Mouse (Mus musculus) CH12.LX (cell line): ENCODE results near the gene Osbp2. TPM values are rescaled to one million over a fixed set of nuclear protein-coding genes. Genes with fewer than 3 reads are reported as not detected.

Experiments used
- DNase-seq: peaks from one replicate; pipeline ENCODE4 v3.0.0-alpha.2; 2013; ENCODE audit errors: extremely low read depth
- H3K27ac ChIP-seq: 2 replicates; pipeline ENCODE4 v1.5.1; 2012; ENCODE audit warnings: low read depth, mild to moderate bottlenecking, control low read depth, moderate library complexity; ENCODE audit not compliant: insufficient read depth
- H3K27me3 ChIP-seq: replicated peaks from 2 replicates; pipeline ENCODE3; 2012; ENCODE audit warnings: inconsistent platforms
- H3K36me3 ChIP-seq, 2 experiments: replicated peaks in 1 of 2; 2 replicates each; pipeline versions ENCODE3 to v1.6.1; 2012; ENCODE audit warnings: inconsistent platforms in 1 of 2, low read length in 1 of 2, mild to moderate bottlenecking in 1 of 2, mixed read lengths in 1 of 2, moderate library complexity in 1 of 2; ENCODE audit not compliant: control insufficient read depth in 1 of 2, insufficient read depth in 1 of 2
- H3K4me1 ChIP-seq, 2 experiments: 2 replicates each; pipeline ENCODE4 v1.6.1; 2012; ENCODE audit warnings: inconsistent platforms in 1 of 2, moderate library complexity in 1 of 2; ENCODE audit not compliant: insufficient read depth in 2 of 2, control insufficient read depth in 1 of 2
- H3K4me2 ChIP-seq: 2 replicates; pipeline ENCODE4 v1.6.1; 2012; ENCODE audit warnings: low read depth, mild to moderate bottlenecking, control low read depth; ENCODE audit not compliant: poor library complexity, insufficient read depth, severe bottlenecking
- H3K4me3 ChIP-seq, 3 experiments: fragments of 150-350 bp in 1 of 3; sonication (generic) in 1 of 3; replicated peaks in 1 of 3; 2 replicates each; pipeline versions ENCODE3 to v1.5.1; 2011 to 2012; ENCODE audit warnings: low read depth in 2 of 3, low read length in 2 of 3, mild to moderate bottlenecking in 2 of 3, moderate library complexity in 2 of 3, control low read depth in 1 of 3, improper control_type of control experiment in 1 of 3, inconsistent platforms in 1 of 3, mixed read lengths in 1 of 3; ENCODE audit not compliant: poor library complexity in 1 of 3
- H3K79me2 ChIP-seq: replicated peaks from 2 replicates; pipeline ENCODE4 v1.6.1; 2012; ENCODE audit warnings: mild to moderate bottlenecking, moderate library complexity; ENCODE audit not compliant: control insufficient read depth, poor library complexity, insufficient read depth, severe bottlenecking; ENCODE audit errors: extremely low read depth
- H3K9ac ChIP-seq: 2 replicates; pipeline ENCODE4 v1.6.1; 2012; ENCODE audit warnings: low read depth, mild to moderate bottlenecking, control low read depth, moderate library complexity; ENCODE audit not compliant: insufficient read depth
- H3K9me3 ChIP-seq: replicated peaks from 2 replicates; pipeline ENCODE3; 2012; ENCODE audit warnings: low read length, inconsistent platforms, mixed read lengths
- BHLHE40 ChIP-seq: IDR thresholded peaks from 2 replicates; pipeline ENCODE4 v1.6.1; 2011; ENCODE audit warnings: mild to moderate bottlenecking, low read depth, low read length, improper control_type of control experiment
- CHD1 ChIP-seq: IDR thresholded peaks from 2 replicates; pipeline ENCODE4 v1.6.1; 2012; ENCODE audit warnings: low read depth, low read length, improper control_type of control experiment, inconsistent platforms
- CHD2 ChIP-seq: IDR thresholded peaks from 2 replicates; pipeline ENCODE4 v1.6.1; 2011; ENCODE audit warnings: low read length, improper control_type of control experiment
- ELF1 ChIP-seq: IDR thresholded peaks from 2 replicates; pipeline ENCODE4 v1.6.1; 2014; ENCODE audit warnings: low read depth, mild to moderate bottlenecking, inconsistent platforms, low read length, improper control_type of control experiment
- ETS1 ChIP-seq: conservative IDR thresholded peaks from 2 replicates; pipeline ENCODE4 v1.6.1; 2012; ENCODE audit warnings: low read depth, mild to moderate bottlenecking, inconsistent platforms, low read length, improper control_type of control experiment, moderate library complexity
- HCFC1 ChIP-seq: IDR thresholded peaks from 2 replicates; pipeline ENCODE4 v1.6.1; 2012; ENCODE audit warnings: low read depth, mild to moderate bottlenecking, inconsistent platforms, low read length, improper control_type of control experiment
- JUN ChIP-seq: IDR thresholded peaks from 2 replicates; pipeline ENCODE4 v1.6.1; 2011; ENCODE audit warnings: low read depth, mild to moderate bottlenecking, low read length, improper control_type of control experiment, moderate library complexity; ENCODE audit not compliant: insufficient read depth
- JUND ChIP-seq: conservative IDR thresholded peaks from 2 replicates; pipeline ENCODE4 v1.6.1; 2011; ENCODE audit warnings: low read depth, low read length, improper control_type of control experiment
- KAT2A ChIP-seq: IDR thresholded peaks from 2 replicates; pipeline ENCODE4 v1.6.1; 2012; ENCODE audit warnings: low read length, improper control_type of control experiment, inconsistent platforms; ENCODE audit not compliant: insufficient replicate concordance
- MAFK ChIP-seq: IDR thresholded peaks from 2 replicates; pipeline ENCODE4 v1.6.1; 2011; ENCODE audit warnings: low read length, improper control_type of control experiment; ENCODE audit not compliant: insufficient replicate concordance
- MAX ChIP-seq: IDR thresholded peaks from 2 replicates; pipeline ENCODE4 v1.6.1; 2011; ENCODE audit warnings: low read length, improper control_type of control experiment
- MXI1 ChIP-seq: IDR thresholded peaks from 2 replicates; pipeline ENCODE4 v1.6.1; 2011; ENCODE audit warnings: mild to moderate bottlenecking, low read depth, low read length, improper control_type of control experiment
- NELFE ChIP-seq: IDR thresholded peaks from 2 replicates; pipeline ENCODE4 v1.6.1; 2011; ENCODE audit warnings: low read depth, low read length, improper control_type of control experiment
- NRF1 ChIP-seq: IDR thresholded peaks from 2 replicates; pipeline ENCODE4 v1.6.1; 2014; ENCODE audit warnings: low read depth, mild to moderate bottlenecking, inconsistent platforms, low read length, improper control_type of control experiment, moderate library complexity
- PAX5 ChIP-seq: IDR thresholded peaks from 2 replicates; pipeline ENCODE4 v1.6.1; 2012; ENCODE audit warnings: low read length, inconsistent platforms, mixed read lengths
- POLR2AphosphoS2 ChIP-seq: IDR thresholded peaks from 2 replicates; pipeline ENCODE4 v1.6.1; 2011; ENCODE audit warnings: low read depth, low read length, improper control_type of control experiment
- RAD21 ChIP-seq: IDR thresholded peaks from 2 replicates; pipeline ENCODE4 v1.6.1; 2011; ENCODE audit warnings: low read depth, mild to moderate bottlenecking, low read length, improper control_type of control experiment, moderate library complexity
- SIN3A ChIP-seq: IDR thresholded peaks from 2 replicates; pipeline ENCODE4 v1.6.1; 2012; ENCODE audit warnings: low read length, improper control_type of control experiment, inconsistent platforms
- TCF12 ChIP-seq: IDR thresholded peaks from 2 replicates; pipeline ENCODE4 v1.6.1; 2014; ENCODE audit warnings: low read depth, mild to moderate bottlenecking, inconsistent platforms, low read length, improper control_type of control experiment
- UBTF ChIP-seq: IDR thresholded peaks from 2 replicates; pipeline ENCODE4 v1.6.1; 2012; ENCODE audit warnings: low read depth, mild to moderate bottlenecking, inconsistent platforms, low read length, improper control_type of control experiment, moderate library complexity
- USF1 ChIP-seq: IDR thresholded peaks from 2 replicates; pipeline ENCODE4 v1.6.1; 2014; ENCODE audit warnings: low read depth, mild to moderate bottlenecking, inconsistent platforms, low read length, improper control_type of control experiment
- USF2 ChIP-seq: conservative IDR thresholded peaks from 2 replicates; pipeline ENCODE4 v1.6.1; 2011; ENCODE audit warnings: low read depth, low read length, improper control_type of control experiment
- ZC3H11A ChIP-seq: IDR thresholded peaks from 2 replicates; pipeline ENCODE4 v1.6.1; 2012; ENCODE audit warnings: low read depth, mild to moderate bottlenecking, inconsistent platforms, low read length, improper control_type of control experiment
- ZMIZ1 ChIP-seq: IDR thresholded peaks from 2 replicates; pipeline ENCODE4 v1.6.1; 2012; ENCODE audit warnings: low read depth, mild to moderate bottlenecking, inconsistent platforms, low read length, improper control_type of control experiment
- ZNF384 ChIP-seq: IDR thresholded peaks from 2 replicates; pipeline ENCODE4 v1.6.1; 2012; ENCODE audit warnings: low read depth, low read length, improper control_type of control experiment, inconsistent platforms
- dilution Hi-C: fragments of 300-500 bp; cut with MboI; formaldehyde crosslinking; loops from 2 replicates; pipeline ENCODE4 v1.14.3; 2020; ENCODE audit warnings: low sequenced_read_pairs; ENCODE audit not compliant: extremely low pct_unique_long_range_greater_than_20kb, extremely low pct_ligation_motif_present
- in situ Hi-C: fragments of 300-500 bp; cut with MboI; formaldehyde crosslinking; loops from 3 replicates; pipeline ENCODE4 v1.14.3; 2019; ENCODE audit warnings: low sequenced_read_pairs, low pct_ligation_motif_present, low pct_unique_long_range_greater_than_20kb, mixed read lengths
- polyA plus RNA-seq: library from polyadenylated mRNA; unstranded; fragments of >175 nt; gene quantifications from 2 replicates; pipeline ENCODE4 v1.2.1, GENCODE M21; 2012; ENCODE audit warnings: low read depth; ENCODE audit not compliant: insufficient read length
- total RNA-seq, 2 experiments: library from RNA; depleted of rRNA; stranded (reverse); fragments of 300-350 nt in 1 of 2; fragments of >200 nt in 1 of 2; gene quantifications; 2 replicates each; pipeline ENCODE4 v1.2.3; 2012 to 2014

The Osbp2 gene
- total and polyA plus RNA-seq, 3 experiments: not detected

DNA sequence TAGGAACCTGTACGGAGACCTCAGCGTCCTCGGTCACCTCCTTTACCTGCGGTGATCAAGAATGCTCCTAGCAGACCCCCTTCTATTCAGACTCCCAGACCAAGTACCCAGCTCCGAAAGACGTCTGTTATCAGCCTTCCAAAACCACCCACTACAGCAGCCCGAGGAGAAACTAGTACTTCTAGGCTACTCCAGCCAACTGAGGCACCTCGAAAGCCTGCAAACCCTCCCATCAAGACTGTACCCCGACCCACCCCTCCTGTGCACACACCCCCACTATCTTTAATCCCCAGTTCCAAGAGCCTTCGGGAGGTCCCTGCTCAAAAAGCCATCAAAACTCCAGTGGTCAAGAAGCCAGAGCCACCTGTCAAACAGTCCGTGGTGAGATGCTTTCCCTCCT is 180.0 kb downstream of the Osbp2 start:
- dilution Hi-C loops: no loop called here

DNA sequence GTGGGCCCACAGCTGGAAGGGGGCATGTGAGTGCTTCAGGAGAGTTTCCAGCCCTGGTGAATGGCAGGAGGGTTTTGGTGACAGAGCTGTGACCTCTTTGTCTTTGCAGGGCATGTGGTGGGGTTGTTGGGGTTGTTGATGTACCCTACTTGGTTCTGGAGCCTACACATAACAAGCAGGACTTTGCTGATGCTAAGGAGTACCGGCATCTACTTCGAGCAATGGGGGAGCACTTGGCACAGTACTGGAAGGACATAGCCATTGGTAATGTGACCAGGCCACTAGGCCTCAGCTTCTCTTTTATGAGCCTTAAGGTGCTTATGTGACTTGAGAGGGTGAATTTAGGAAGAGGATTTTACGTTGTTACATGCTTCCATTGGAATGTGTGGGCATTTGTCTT is 183.9 kb downstream of the Osbp2 start:
- dilution Hi-C loops: no loop called here

More for the DNA sequence above, 180.0 kb downstream of the Osbp2 start:
- no peak overlapping the region for H3K27ac ChIP-seq
- no peaks in the 10 kb centered on the region for H3K9me3 ChIP-seq
- in situ Hi-C loops: no loop called here
- no peaks in the 10 kb centered on the region for H3K4me1 ChIP-seq
- no peak overlapping the region for H3K4me2 ChIP-seq
- DNase-seq: no peak
- no peak overlapping the region for H3K9ac ChIP-seq
- no peaks in the 10 kb centered on the region for H3K27me3 ChIP-seq
- H3K36me3 ChIP-seq: peaks cover 67 to 89% of the 10 kb centered on the region in 2 experiments
- TF ChIP-seq CHD1 (no peak), BHLHE40 (no peak), POLR2AphosphoS2 (no peak), MXI1 (no peak), MAX (no peak), NELFE (no peak), HCFC1 (no peak)
- H3K4me3 ChIP-seq: no peak overlapping the region
- no peaks in the 10 kb centered on the region for H3K79me2 ChIP-seq

DNA sequence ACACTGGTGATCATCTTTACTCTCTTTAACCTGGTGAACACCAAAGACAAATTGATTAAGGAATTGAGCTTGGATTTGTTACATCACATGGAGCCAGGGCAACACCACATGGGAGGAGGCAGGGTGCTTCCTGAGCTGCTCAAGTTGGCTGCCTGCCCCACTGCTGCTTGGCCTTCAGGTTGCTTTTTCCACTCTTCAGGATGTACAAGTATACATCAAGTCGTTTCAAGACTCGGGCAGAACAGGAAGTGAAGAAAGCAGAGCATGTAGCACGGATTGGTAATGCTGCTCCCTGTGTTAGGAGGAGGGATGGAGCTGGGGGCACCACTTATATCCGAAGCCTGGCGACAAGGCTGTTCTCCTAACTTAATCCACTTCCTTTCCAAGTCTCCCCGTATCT is 186.5 kb downstream of the Osbp2 start:
- H3K4me3 ChIP-seq: no peak overlapping the region
- H3K79me2 ChIP-seq: no peaks in the 10 kb centered on the region; the same call in 1 of the 2 replicates
- dilution Hi-C loops (no loop called here), in situ Hi-C loops (no loop called here)
- H3K4me1 ChIP-seq: no peaks in the 10 kb centered on the region
- TF ChIP-seq NELFE (no peak), KAT2A (no peak), JUN (no peak), ZNF384 (no peak), RAD21 (no peak), PAX5 (no peak), JUND (no peak), USF2 (no peak), ETS1 (no peak), USF1 (no peak), CHD2 (no peak), SIN3A (no peak), HCFC1 (no peak), ZC3H11A (no peak)
- H3K9me3 ChIP-seq: no peaks in the 10 kb centered on the region
- DNase-seq: no peak
- H3K9ac ChIP-seq: no peak overlapping the region
- no peaks in the 10 kb centered on the region for H3K27me3 ChIP-seq
- H3K36me3 ChIP-seq: peaks cover 58 to 93% of the 10 kb centered on the region in 2 experiments
- H3K4me2 ChIP-seq: no peak overlapping the region
- H3K27ac ChIP-seq: no peak overlapping the region

More for the DNA sequence above, 183.9 kb downstream of the Osbp2 start:
- no peak overlapping the region for H3K4me3 ChIP-seq
- in situ Hi-C loops: no loop called here
- H3K4me1 ChIP-seq: no peaks in the 10 kb centered on the region
- H3K4me2 ChIP-seq: no peak overlapping the region
- DNase-seq: no peak
- no peaks in the 10 kb centered on the region for H3K27me3 ChIP-seq
- H3K9me3 ChIP-seq: no peaks in the 10 kb centered on the region
- TF ChIP-seq TCF12: no peak
- no peak for TF ChIP-seq UBTF
- TF ChIP-seq NRF1: no peak
- TF ChIP-seq ZMIZ1: no peak
- no peak for TF ChIP-seq RAD21
- TF ChIP-seq MAFK: no peak
- no peak for TF ChIP-seq ZNF384
- no peak for TF ChIP-seq MAX
- no peak for TF ChIP-seq ELF1
- no peak for TF ChIP-seq JUND
- TF ChIP-seq BHLHE40: no peak
- TF ChIP-seq KAT2A: no peak
- TF ChIP-seq, all 38 proteins: peak for 0
- H3K36me3 ChIP-seq: peaks cover 65 to 92% of the 10 kb centered on the region in 2 experiments
- H3K27ac ChIP-seq: no peak overlapping the region
- H3K9ac ChIP-seq: no peak overlapping the region
- H3K79me2 ChIP-seq: no peaks in the 10 kb centered on the region
